Mouse (Mus musculus) midbrain, embryonic 14.5 days (tissue): ENCODE data around the gene Nim1k. TPM values are rescaled to one million over a fixed set of nuclear protein-coding genes. Genes with fewer than 3 reads are reported as not detected.

Experiments
- ATAC-seq: fragments of 200-750 bp; cut with Nextera tagmentation; 2 replicates; pipeline ENCODE4 v1.8.0; 2017; ENCODE audit warnings: moderate number of reproducible peaks, moderate library complexity; ENCODE audit not compliant: low FRiP score, low TSS enrichment
- DNase-seq: peaks from one replicate; pipeline ENCODE4 v3.0.0-alpha.2; 2015
- H3K27ac ChIP-seq: fragments of 300-500 bp; sonication (generic); replicated peaks from 2 replicates; pipeline ENCODE4 v1.5.1; 2014; ENCODE audit warnings: mild to moderate bottlenecking, low read depth, low read length, moderate library complexity
- H3K27me3 ChIP-seq: fragments of 300-500 bp; sonication (generic); 2 replicates; pipeline ENCODE4 v1.6.1; 2014; ENCODE audit warnings: low read length, control low read depth, mixed read lengths; ENCODE audit not compliant: control insufficient read depth, insufficient read depth
- H3K36me3 ChIP-seq: fragments of 300-500 bp; sonication (generic); 2 replicates; pipeline ENCODE4 v1.6.1; 2014; ENCODE audit warnings: low read length, control low read depth; ENCODE audit not compliant: control insufficient read depth, insufficient read depth
- H3K4me1 ChIP-seq: fragments of 300-500 bp; sonication (generic); 2 replicates; pipeline ENCODE4 v1.6.1; 2014; ENCODE audit warnings: mild to moderate bottlenecking, antibody characterized with exemption, low read length, control low read depth; ENCODE audit not compliant: control insufficient read depth, insufficient read depth
- H3K4me2 ChIP-seq: fragments of 300-500 bp; sonication (generic); 2 replicates; pipeline ENCODE4 v1.6.1; 2014; ENCODE audit warnings: mild to moderate bottlenecking, low read length, moderate library complexity
- H3K4me3 ChIP-seq: fragments of 300-500 bp; sonication (generic); replicated peaks from 2 replicates; pipeline ENCODE4 v1.5.1; 2014; ENCODE audit warnings: low read depth, low read length
- H3K9ac ChIP-seq: fragments of 300-500 bp; sonication (generic); replicated peaks from 2 replicates; pipeline ENCODE4 v1.6.1; 2014; ENCODE audit warnings: mild to moderate bottlenecking, low read length, moderate library complexity
- H3K9me3 ChIP-seq: fragments of 300-500 bp; sonication (generic); 2 replicates; pipeline ENCODE4 v1.6.1; 2016; ENCODE audit warnings: low read length, control low read depth, mixed read lengths; ENCODE audit not compliant: control insufficient read depth
- WGBS: fragments of 180-500 bp; shearing (Covaris S2); extraction: QIAGEN DNeasy Blood & Tissue Kit; methylation state at CpG from one replicate; pipeline ENCODE4 v1.1.7; 2014; 5-methylcytosine and 5-hydroxymethylcytosine counted together
- polyA plus RNA-seq: library from polyadenylated mRNA; unstranded; fragments of >200 nt; fragmentation: Nextera tagmentation; extraction: Ambion mirVana; gene quantifications from 2 replicates; pipeline ENCODE4 v1.2.1, GENCODE M21; 2014

The Nim1k gene
- 3.8 and 4.4 TPM in 2 replicates for polyA plus RNA-seq

GRCm38 (mm10) chr13:119755681-119756471 lies at the start of gene Nim1k:
Gene Nim1k, minus strand, starts transcription at chr13:119755882.
- ATAC-seq, result peak; percentile 89
- H3K9ac ChIP-seq, result peak within 1 kb of the TSS; percentile 84
- DNase-seq, result peak; percentile 84

GRCm38 (mm10) chr13:119797656-119798055 lies 42.0 kb upstream of the Nim1k start:
- Histone ChIP-seq H3K36me3 (no peaks in the 10 kb centered on the region), H3K4me1 (no peaks in the 10 kb centered on the region), H3K27ac (no peak overlapping the region), H3K9me3 (no peaks in the 10 kb centered on the region), H3K4me2 (no peak overlapping the region), H3K4me3 (no peak overlapping the region), H3K9ac (no peak overlapping the region), H3K27me3 (no peaks in the 10 kb centered on the region)
- 70% methylated on average over 4 of the region's 4 CpGs for WGBS
- no peak for ATAC-seq
- no peak for DNase-seq

More at GRCm38 (mm10) chr13:119755681-119756471, at the start of gene Nim1k:
- under 1% methylated on average over 43 of the region's 43 CpGs for WGBS
- Histone ChIP-seq H3K36me3 (peaks cover 1% of the 10 kb centered on the region; the same call in 1 of the 2 replicates), H3K27me3 (no peaks in the 10 kb centered on the region), H3K4me2 (peak within 1 kb of the TSS; percentile 96), H3K27ac (peak within 1 kb of the TSS; percentile 72), H3K4me3 (peak within 1 kb of the TSS; percentile 54), H3K4me1 (peaks cover 15% of the 10 kb centered on the region), H3K9me3 (no peaks in the 10 kb centered on the region)

GRCm38 (mm10) chr13:119792791-119793404 lies 37.2 kb upstream of the Nim1k start:
- H3K4me3 ChIP-seq, result no peak overlapping the region
- H3K9me3 ChIP-seq, result no peaks in the 10 kb centered on the region
- no peak overlapping the region for H3K4me2 ChIP-seq
- peaks cover 18% of the 10 kb centered on the region for H3K4me1 ChIP-seq
- H3K27me3 ChIP-seq, result no peaks in the 10 kb centered on the region
- no peak overlapping the region for H3K9ac ChIP-seq
- ATAC-seq (no peak), DNase-seq (no peak)
- WGBS, result 90% methylated on average over 5 of the region's 5 CpGs
- peaks cover 8% of the 10 kb centered on the region for H3K36me3 ChIP-seq
- H3K27ac ChIP-seq, result no peak overlapping the region

- H3K27me3 ChIP-seq, result no peaks in the 10 kb centered on the region
- H3K4me1 ChIP-seq, result peaks cover 20% of the 10 kb centered on the region
- peaks cover 19% of the 10 kb centered on the region for H3K36me3 ChIP-seq
- H3K27ac ChIP-seq, result peak overlapping the region; percentile 97
- 5% methylated on average over 18 of the region's 18 CpGs for WGBS
- H3K9ac ChIP-seq, result peak overlapping the region; percentile 89
- peak overlapping the region; percentile 80 for H3K4me3 ChIP-seq
- DNase-seq (peak; percentile 46), ATAC-seq (no peak)
- H3K9me3 ChIP-seq, result no peaks in the 10 kb centered on the region
- peak overlapping the region; percentile 78 for H3K4me2 ChIP-seq
Measured at GRCm38 (mm10) chr13:119791580-119792135, 36.0 kb upstream of the Nim1k start.

GRCm38 (mm10) chr13:119790761-119791579 lies 35.3 kb upstream of the Nim1k start, which contains the start of gene Zfp131:
Gene Zfp131, minus strand, starts transcription at chr13:119790889.
- peak; percentile 97 for ATAC-seq
- H3K9ac ChIP-seq, result peak within 1 kb of the TSS; percentile 89
- under 1% methylated on average over 67 of the region's 86 CpGs for WGBS
- no peaks in the 10 kb centered on the region for H3K27me3 ChIP-seq
- peak; percentile 99 for DNase-seq
- H3K4me2 ChIP-seq, result peak within 1 kb of the TSS; percentile 78
- H3K4me1 ChIP-seq, result peaks cover 20% of the 10 kb centered on the region
- no peaks in the 10 kb centered on the region for H3K9me3 ChIP-seq
- peak within 1 kb of the TSS; percentile 80 for H3K4me3 ChIP-seq
- H3K36me3 ChIP-seq, result peaks cover 23% of the 10 kb centered on the region
- H3K27ac ChIP-seq, result peak within 1 kb of the TSS; percentile 97

GRCm38 (mm10) chr13:119789851-119790717 lies 34.4 kb upstream of the Nim1k start:
- H3K4me1 ChIP-seq, result peaks cover 20% of the 10 kb centered on the region
- DNase-seq (peak; percentile 82), ATAC-seq (peak; percentile 66)
- no peaks in the 10 kb centered on the region for H3K9me3 ChIP-seq
- H3K27ac ChIP-seq, result peak overlapping the region; percentile 97
- peak overlapping the region; percentile 80 for H3K4me3 ChIP-seq
- under 1% methylated on average over 56 of the region's 66 CpGs for WGBS
- H3K27me3 ChIP-seq, result no peaks in the 10 kb centered on the region
- H3K36me3 ChIP-seq, result peaks cover 29% of the 10 kb centered on the region
- peak overlapping the region; percentile 54 for H3K4me2 ChIP-seq
- peak overlapping the region; percentile 89 for H3K9ac ChIP-seq

- H3K4me2 ChIP-seq, result no peak overlapping the region
- 89% methylated on average over 4 of the region's 4 CpGs for WGBS
- DNase-seq (no peak), ATAC-seq (no peak)
- peaks cover 70% of the 10 kb centered on the region for H3K36me3 ChIP-seq
- no peak overlapping the region for H3K4me3 ChIP-seq
- H3K9ac ChIP-seq, result no peak overlapping the region
- no peaks in the 10 kb centered on the region for H3K9me3 ChIP-seq
- no peaks in the 10 kb centered on the region for H3K27me3 ChIP-seq
- H3K4me1 ChIP-seq, result 0 out of 2 replicates have a peak, but pooled peaks cover 3% of the 10 kb centered on the region
- H3K27ac ChIP-seq, result no peak overlapping the region
Measured at GRCm38 (mm10) chr13:119783581-119783980, 27.9 kb upstream of the Nim1k start.
